Mouse (Mus musculus) ES-E14 (cell line): ENCODE measurements around the gene Cradd. TPM values are rescaled to one million over a fixed set of nuclear protein-coding genes. Genes with fewer than 3 reads are reported as not detected.

Experiments used
- DNase-seq: peaks from one replicate; pipeline ENCODE4 v3.0.0-alpha.2; 2013; ENCODE audit warnings: low read depth, low spot score
- H3K27ac ChIP-seq: 2 replicates; pipeline ENCODE4 v1.5.1; 2012; ENCODE audit warnings: low read depth, mild to moderate bottlenecking, low read length, moderate library complexity, mixed read lengths; ENCODE audit not compliant: poor library complexity, insufficient read depth, severe bottlenecking
- H3K36me3 ChIP-seq: 2 replicates; pipeline ENCODE4 v1.6.1; 2012; ENCODE audit warnings: mild to moderate bottlenecking, low read length, moderate library complexity, mixed read lengths; ENCODE audit not compliant: control insufficient read depth, poor library complexity, insufficient read depth, severe bottlenecking
- H3K4me1 ChIP-seq, 2 experiments: fragments of 150-350 bp in 1 of 2; sonication (generic) in 1 of 2; 2 replicates each; pipeline ENCODE4 v1.6.1; 2012; ENCODE audit warnings: low read length in 2 of 2, mild to moderate bottlenecking in 1 of 2, mixed read lengths in 1 of 2; ENCODE audit not compliant: control insufficient read depth in 2 of 2, insufficient read depth in 2 of 2, poor library complexity in 1 of 2
- H3K4me3 ChIP-seq, 2 experiments: fragments of 150-350 bp in 1 of 2; sonication (generic) in 1 of 2; 2 replicates each; pipeline ENCODE4 v1.5.1; 2012; ENCODE audit warnings: low read length in 2 of 2, low read depth in 1 of 2, mild to moderate bottlenecking in 1 of 2, mixed read lengths in 1 of 2; ENCODE audit not compliant: insufficient read depth in 1 of 2, poor library complexity in 1 of 2, severe bottlenecking in 1 of 2
- H3K9ac ChIP-seq: 2 replicates; pipeline ENCODE4 v1.6.1; 2012; ENCODE audit warnings: low read depth, mild to moderate bottlenecking, low read length, mixed read lengths; ENCODE audit not compliant: poor library complexity, insufficient read depth, severe bottlenecking
- H3K9me3 ChIP-seq: fragments of 150-350 bp; sonication (generic); 2 replicates; pipeline ENCODE4 v1.6.1; 2012; ENCODE audit warnings: low read depth, mild to moderate bottlenecking, low read length; ENCODE audit not compliant: control insufficient read depth, insufficient read depth
- CHD2 ChIP-seq: IDR thresholded peaks from 2 replicates; pipeline ENCODE4 v1.6.1; 2014; ENCODE audit warnings: mild to moderate bottlenecking, low read depth, low read length, inconsistent platforms
- HCFC1 ChIP-seq: IDR thresholded peaks from 2 replicates; pipeline ENCODE4 v1.6.1; 2012; ENCODE audit warnings: low read length, inconsistent platforms, borderline replicate concordance; ENCODE audit not compliant: insufficient read depth
- MAFK ChIP-seq: IDR thresholded peaks from 2 replicates; pipeline ENCODE4 v1.6.1; 2014; ENCODE audit warnings: mild to moderate bottlenecking, low read depth, low read length, inconsistent platforms; ENCODE audit not compliant: insufficient read depth
- ZC3H11A ChIP-seq: IDR thresholded peaks from 2 replicates; pipeline ENCODE4 v1.6.1; 2012; ENCODE audit warnings: low read depth, mild to moderate bottlenecking, inconsistent platforms, low read length, borderline replicate concordance
- ZNF384 ChIP-seq: IDR thresholded peaks from 2 replicates; pipeline ENCODE4 v1.6.1; 2012; ENCODE audit warnings: low read depth, low read length, inconsistent platforms
- in situ Hi-C, 2 experiments: fragments of 600-800 bp; cut with MboI; formaldehyde crosslinking; loops; one replicate each; pipeline ENCODE4 v1.15.1; 2025; ENCODE audit warnings: low sequenced_read_pairs in 2 of 2, inconsistent platforms in 1 of 2; ENCODE audit not compliant: unreplicated experiment in 2 of 2
- total RNA-seq: library from RNA; depleted of rRNA; stranded (reverse); fragments of 300-350 nt; gene quantifications from 2 replicates; pipeline ENCODE4 v1.2.3, GENCODE M21; 2012

Gene Cradd
- total RNA-seq, 1 experiment: 8.4 TPM

DNA sequence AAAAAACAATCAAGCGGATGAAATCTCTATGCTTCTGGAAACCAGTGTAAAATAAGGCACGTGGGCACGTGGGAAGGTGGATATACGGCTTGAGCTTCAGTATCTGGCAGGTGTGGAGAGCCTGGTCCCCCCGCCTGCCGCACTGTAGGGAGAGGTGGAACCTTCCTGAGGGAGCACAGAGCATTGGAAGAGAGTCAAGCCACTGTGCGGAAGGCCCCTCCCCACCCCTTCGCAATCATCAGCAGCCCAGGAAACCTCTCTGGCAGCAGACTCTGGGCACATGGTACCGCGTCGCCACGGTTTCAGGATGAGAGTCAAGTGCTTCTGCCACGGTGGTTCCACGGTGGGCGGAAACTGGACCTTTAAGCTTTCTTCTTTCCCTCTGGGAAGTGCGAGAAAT, 100.7 kb downstream of the Cradd start:
- no peaks in the 10 kb centered on the region for H3K36me3 ChIP-seq
- peak overlapping the region in 1 of 2 experiments; percentile 22; a peak in 1 of 4 replicates for H3K4me3 ChIP-seq
- in situ Hi-C loops: no loop called here
- TF ChIP-seq CHD2 (no peak), HCFC1 (no peak), ZC3H11A (no peak), MAFK (no peak), ZNF384 (no peak)
- no peaks in the 10 kb centered on the region for H3K9me3 ChIP-seq
- DNase-seq: no peak
- peak overlapping the region; percentile 36; the same call in 1 of the 2 replicates for H3K9ac ChIP-seq
- H3K27ac ChIP-seq: no peak overlapping the region
- peaks cover 11 to 16% of the 10 kb centered on the region in 2 experiments; a peak in 3 of 4 replicates for H3K4me1 ChIP-seq

DNA sequence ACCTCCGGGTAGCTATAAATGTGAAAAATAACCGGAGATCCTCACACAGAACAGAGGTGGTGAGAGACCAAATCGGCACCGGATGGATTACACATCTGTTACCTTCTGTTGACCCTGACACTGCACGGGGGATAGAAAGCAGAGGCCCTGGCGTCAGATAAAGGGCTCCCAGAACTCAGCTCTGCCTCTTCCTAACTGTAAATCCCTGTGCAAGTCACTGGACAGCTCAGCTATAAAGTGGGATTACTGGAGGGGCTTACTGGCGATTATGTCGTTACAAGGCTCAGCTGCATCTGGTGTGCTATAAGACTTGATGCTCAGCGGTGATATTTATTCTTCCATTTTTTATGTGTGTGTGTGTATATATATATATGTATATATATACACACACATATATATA, 102.0 kb downstream of the Cradd start:
- peak overlapping the region; percentile 36; the same call in 1 of the 2 replicates for H3K9ac ChIP-seq
- in situ Hi-C loops: no loop called here
- no peaks in the 10 kb centered on the region for H3K9me3 ChIP-seq
- H3K4me3 ChIP-seq: peak overlapping the region in 1 of 2 experiments; percentile 12; a peak in 1 of 4 replicates
- DNase-seq: no peak
- H3K27ac ChIP-seq: peak overlapping the region; percentile 34; the same call in 1 of the 2 replicates
- TF ChIP-seq ZNF384 (no peak), MAFK (no peak), ZC3H11A (no peak), CHD2 (no peak)
- H3K36me3 ChIP-seq: no peaks in the 10 kb centered on the region
- peaks cover 11 to 18% of the 10 kb centered on the region in 2 experiments; a peak in 3 of 4 replicates for H3K4me1 ChIP-seq

DNA sequence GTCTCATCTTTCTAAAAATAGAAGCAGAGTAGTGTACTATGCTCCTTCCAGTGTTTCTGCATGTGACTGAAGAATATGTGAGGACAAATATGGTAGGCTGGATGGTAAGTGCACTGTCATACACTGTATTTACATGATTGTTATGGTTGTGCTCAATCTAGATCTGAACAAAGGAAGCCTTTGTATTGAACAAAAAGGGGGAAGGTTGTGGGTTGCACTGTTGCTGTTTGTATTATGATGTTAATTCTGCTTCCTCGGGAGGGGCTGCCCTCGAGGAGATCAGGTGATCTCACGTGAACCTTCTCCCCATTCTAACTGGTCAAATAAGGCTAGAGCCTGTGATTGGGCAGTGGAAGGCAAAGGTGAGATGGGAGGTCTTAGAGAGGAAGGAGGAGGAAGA, 103.4 kb downstream of the Cradd start:
- Histone ChIP-seq H3K4me3 (no peak overlapping the region), H3K36me3 (no peaks in the 10 kb centered on the region), H3K9me3 (no peaks in the 10 kb centered on the region), H3K4me1 (peaks cover 13 to 18% of the 10 kb centered on the region in 2 experiments; a peak in 3 of 4 replicates), H3K9ac (no peak overlapping the region), H3K27ac (peak overlapping the region; percentile 89)
- in situ Hi-C loops: no loop called here
- DNase-seq: peak; percentile 79
- TF ChIP-seq MAFK: peak; percentile 94
- no peak for TF ChIP-seq CHD2

DNA sequence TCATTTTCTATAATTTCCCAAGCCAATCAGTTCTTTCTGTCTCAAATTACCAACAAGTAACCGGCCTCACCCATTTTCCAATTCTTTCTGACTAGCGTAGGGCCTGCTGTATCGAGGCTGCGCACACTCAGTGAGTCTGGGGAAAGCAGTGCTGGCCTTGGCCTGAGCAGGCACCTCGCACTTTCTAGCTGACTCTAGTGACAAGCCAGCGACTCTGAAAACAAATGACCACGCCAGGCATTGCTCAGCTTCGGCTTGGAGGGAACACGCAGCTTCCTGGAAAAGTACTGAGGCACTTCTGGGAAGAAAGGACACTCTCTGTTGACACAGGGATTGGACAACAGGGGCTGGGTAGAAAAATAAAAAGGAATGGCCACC, 105.3 kb downstream of the Cradd start:
- no peak for DNase-seq
- H3K4me3 ChIP-seq: peak overlapping the region in 1 of 2 experiments; percentile 0; a peak in 1 of 4 replicates
- H3K4me1 ChIP-seq: peaks cover 18 to 20% of the 10 kb centered on the region in 2 experiments; a peak in 3 of 4 replicates
- in situ Hi-C loops: no loop called here
- no peaks in the 10 kb centered on the region for H3K9me3 ChIP-seq
- peak overlapping the region; percentile 58 for H3K9ac ChIP-seq
- peak overlapping the region; percentile 42 for H3K27ac ChIP-seq
- H3K36me3 ChIP-seq: no peaks in the 10 kb centered on the region
- TF ChIP-seq CHD2 (no peak), MAFK (no peak), ZNF384 (no peak)
